Mouse (Mus musculus): ENCODE measurements around the gene Cobl.

Gene Cobl

GRCm38 (mm10) chr11:12232041-12232742 is 232.6 kb downstream of the Cobl start:
- 0 out of 2 replicates have a peak, but pooled peaks have one; percentile 23 for ATAC-seq (ENCODE audit: insufficient number of reproducible peaks, low FRiP score, low TSS enrichment)

DNA sequence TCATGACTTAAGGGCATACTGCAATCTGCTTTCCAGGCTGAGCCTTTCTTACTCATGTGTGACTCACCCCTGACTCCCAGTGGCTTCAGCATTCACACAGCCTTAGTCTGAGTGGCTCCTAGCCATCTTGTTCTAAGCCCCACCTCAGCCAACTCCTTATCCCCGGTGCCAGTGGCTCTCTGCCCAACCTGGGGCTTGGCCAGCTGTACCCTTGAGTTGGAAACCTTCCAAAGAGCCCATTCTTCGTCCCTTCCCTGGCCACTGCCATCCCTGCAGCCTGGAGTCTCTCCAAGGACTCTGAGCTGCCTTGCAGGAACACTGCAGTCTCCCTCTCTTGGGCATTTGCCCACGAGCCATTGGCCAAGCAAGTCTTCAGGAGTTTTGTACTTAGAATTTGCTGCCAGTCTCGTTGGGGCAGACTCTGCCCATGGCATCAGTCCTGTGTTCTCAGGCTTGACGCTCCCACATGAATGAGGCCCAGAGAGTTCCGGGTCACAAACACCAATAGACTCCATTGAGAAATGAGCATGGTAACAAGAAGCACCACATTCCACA is 233.2 kb downstream of the Cobl start:
- ATAC-seq (ENCODE audit: insufficient number of reproducible peaks, low FRiP score, low TSS enrichment) = peak; percentile 64

DNA sequence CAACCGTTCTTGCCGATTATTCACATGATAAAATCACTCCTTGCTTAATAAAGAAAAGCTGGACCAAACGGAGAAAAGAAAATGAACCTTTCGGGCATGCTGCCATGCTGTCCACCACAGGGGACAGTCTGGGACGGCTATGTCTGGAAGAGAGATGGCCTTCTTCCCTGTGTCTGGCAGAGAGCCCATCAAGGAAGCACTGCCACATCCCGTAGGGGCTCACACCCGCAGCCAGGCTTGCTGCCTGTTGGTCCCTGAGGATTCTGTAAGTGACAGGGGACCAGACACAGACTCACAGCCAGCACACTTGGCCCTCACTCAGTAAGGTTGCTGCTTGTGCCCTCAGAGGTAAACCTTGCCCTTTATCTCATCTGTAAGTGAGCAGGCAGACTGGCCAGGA is 235.3 kb downstream of the Cobl start:
- ATAC-seq (ENCODE audit: insufficient number of reproducible peaks, low FRiP score, low TSS enrichment) = peak; percentile 34; the same call in 1 of the 2 replicates

DNA sequence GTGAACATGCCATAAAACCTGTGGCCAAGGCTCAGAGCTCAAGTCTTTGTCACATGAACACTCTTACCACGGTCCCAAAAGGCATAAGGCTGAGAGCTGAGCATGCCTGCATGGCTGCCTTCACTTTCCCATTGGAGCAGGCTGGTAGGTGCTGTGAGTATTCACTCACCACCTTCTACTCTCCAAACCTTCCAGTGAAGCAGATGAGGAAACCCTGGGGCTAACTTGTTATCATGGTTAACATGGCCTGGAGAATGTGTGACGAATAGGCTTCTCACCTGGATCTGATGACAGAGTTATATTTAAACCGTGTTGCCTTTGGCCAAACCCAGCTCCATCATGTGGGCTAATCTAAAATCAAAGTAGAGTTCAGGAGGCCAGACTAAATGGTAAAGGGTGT is 237.4 kb downstream of the Cobl start:
- no peak for ATAC-seq (ENCODE audit: insufficient number of reproducible peaks, low FRiP score, low TSS enrichment)

DNA sequence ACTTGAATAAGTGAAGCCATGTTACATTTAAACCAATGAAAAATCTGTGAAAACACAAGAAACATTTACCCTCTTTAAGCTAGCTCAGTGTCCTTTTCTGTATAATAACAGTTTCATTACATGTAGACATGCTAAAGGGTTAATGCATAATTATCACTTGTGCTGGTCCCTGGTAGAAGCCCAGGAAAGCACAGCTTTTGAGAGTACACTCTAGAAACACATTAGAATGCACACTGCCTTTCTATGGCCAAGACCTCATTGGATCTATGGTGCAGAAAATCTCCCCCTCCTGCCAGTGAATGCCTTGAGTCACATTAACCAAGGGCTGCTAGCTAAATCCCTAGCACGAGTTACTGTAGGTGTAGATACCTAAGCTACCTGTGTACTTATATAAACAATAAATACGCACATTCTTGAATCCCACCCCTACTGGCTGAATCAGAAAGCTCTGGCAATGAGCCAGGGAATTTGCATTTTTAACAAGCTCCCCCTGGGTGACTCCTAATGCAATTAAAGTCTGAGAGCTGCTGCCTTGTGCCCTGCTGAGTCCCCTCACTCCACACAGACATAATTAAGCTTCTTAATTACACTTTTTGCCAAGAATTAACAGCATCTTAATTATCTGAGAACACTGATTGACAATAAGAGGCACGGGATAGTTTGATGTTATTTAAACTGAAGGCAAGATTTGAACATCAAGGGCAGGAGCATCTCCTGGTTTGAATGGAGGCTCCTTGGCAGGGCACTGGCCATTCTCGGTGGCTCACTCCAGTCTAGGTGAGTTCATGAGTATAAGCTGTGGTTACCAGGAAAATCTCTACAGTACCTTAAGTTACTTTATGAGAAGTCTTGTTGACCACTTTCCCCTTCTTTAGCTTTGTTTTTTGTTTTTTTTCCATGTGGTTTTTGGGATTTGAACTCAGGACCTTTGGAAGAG is 244.9 kb downstream of the Cobl start:
- ATAC-seq (ENCODE audit: insufficient number of reproducible peaks, low FRiP score, low TSS enrichment) = no peak

DNA sequence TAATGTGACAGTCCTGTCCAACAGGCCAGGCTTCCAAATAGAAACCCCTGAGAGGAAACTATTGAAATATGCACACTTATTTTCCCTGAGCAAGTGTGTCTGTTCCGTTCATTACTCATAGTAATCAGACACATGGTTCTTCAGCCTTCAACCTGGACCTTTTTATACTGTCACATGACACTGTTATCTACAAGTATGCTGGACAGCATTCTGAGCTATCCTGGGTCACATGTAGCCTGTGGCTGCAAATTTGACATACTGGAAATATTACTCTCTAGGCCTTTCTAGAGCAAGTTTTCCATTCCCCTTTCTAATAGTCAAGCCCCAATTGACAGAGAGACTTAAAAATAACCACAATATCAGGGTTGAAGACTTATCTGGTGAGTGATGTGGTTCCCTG is 247.9 kb downstream of the Cobl start:
- ATAC-seq (ENCODE audit: insufficient number of reproducible peaks, low FRiP score, low TSS enrichment) = no peak

- ATAC-seq (ENCODE audit: insufficient number of reproducible peaks, low FRiP score, low TSS enrichment) = no peak
Measured at GRCm38 (mm10) chr11:12215582-12215981, 249.2 kb downstream of the Cobl start.

GRCm38 (mm10) chr11:12208574-12208973 is 256.2 kb downstream of the Cobl start:
- ATAC-seq (ENCODE audit: insufficient number of reproducible peaks, low FRiP score, low TSS enrichment) = no peak

GRCm38 (mm10) chr11:12205201-12206161 is 259.3 kb downstream of the Cobl start:
- no peak for ATAC-seq (ENCODE audit: insufficient number of reproducible peaks, low FRiP score, low TSS enrichment)

DNA sequence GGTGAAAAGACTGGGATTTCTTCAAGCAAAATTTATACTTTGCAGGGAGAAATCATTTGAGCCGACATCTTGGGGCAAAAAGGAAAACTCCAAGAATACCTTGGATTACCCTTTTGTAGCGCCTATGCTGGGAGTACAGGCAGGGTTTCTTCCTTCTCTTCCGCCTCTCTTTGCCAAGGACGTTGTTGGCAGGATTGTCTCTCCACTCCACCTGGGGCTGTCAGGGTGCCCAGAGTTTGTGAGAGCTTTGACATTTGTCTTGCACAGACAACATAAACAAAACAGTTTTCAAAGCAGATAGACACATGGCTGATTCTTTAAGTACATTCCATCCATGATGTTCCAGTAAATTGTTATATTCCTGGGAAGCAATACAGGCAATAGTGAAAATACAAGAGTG is 265.3 kb downstream of the Cobl start:
- no peak for ATAC-seq (ENCODE audit: insufficient number of reproducible peaks, low FRiP score, low TSS enrichment)

- peak; percentile 49; the same call in 1 of the 2 replicates for ATAC-seq (ENCODE audit: insufficient number of reproducible peaks, low FRiP score, low TSS enrichment)
Measured at GRCm38 (mm10) chr11:12198700-12199349, 265.9 kb downstream of the Cobl start.

GRCm38 (mm10) chr11:12198017-12198416 is 266.7 kb downstream of the Cobl start:
- ATAC-seq (ENCODE audit: insufficient number of reproducible peaks, low FRiP score, low TSS enrichment) = no peak

GRCm38 (mm10) chr11:12197542-12197941 is 267.2 kb downstream of the Cobl start:
- ATAC-seq (ENCODE audit: insufficient number of reproducible peaks, low FRiP score, low TSS enrichment) = no peak

DNA sequence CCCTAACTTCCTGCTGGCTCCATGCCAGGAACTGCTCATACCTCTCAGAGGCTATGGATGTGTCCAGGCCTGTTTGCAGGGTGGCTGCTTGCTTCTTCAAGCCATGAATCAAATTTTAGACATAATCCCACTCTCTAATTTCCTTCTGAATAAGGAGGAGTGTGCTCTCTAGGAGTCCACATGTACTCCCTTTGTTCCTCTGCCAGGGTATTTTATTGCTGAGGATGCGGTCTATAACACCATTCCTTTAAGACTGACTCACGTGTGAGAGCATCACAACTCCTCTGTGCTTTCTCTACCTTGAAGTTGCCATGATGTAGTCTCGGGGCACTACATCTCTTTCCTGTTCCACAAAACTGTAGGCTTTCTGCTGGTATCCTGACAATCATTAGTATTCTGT is 269.4 kb downstream of the Cobl start:
- ATAC-seq (ENCODE audit: insufficient number of reproducible peaks, low FRiP score, low TSS enrichment) = no peak

- no peak for ATAC-seq (ENCODE audit: insufficient number of reproducible peaks, low FRiP score, low TSS enrichment)
Measured at GRCm38 (mm10) chr11:12193369-12193768, 271.4 kb downstream of the Cobl start.

GRCm38 (mm10) chr11:12191386-12191785 is 273.4 kb downstream of the Cobl start:
- ATAC-seq (ENCODE audit: insufficient number of reproducible peaks, low FRiP score, low TSS enrichment) = peak; percentile 95

- ATAC-seq (ENCODE audit: insufficient number of reproducible peaks, low FRiP score, low TSS enrichment) = no peak
Measured at GRCm38 (mm10) chr11:12190417-12190816, 274.3 kb downstream of the Cobl start.
